Comparison of ENCODE assay signal across 8 mouse cellular contexts in the genomic region with DNA sequence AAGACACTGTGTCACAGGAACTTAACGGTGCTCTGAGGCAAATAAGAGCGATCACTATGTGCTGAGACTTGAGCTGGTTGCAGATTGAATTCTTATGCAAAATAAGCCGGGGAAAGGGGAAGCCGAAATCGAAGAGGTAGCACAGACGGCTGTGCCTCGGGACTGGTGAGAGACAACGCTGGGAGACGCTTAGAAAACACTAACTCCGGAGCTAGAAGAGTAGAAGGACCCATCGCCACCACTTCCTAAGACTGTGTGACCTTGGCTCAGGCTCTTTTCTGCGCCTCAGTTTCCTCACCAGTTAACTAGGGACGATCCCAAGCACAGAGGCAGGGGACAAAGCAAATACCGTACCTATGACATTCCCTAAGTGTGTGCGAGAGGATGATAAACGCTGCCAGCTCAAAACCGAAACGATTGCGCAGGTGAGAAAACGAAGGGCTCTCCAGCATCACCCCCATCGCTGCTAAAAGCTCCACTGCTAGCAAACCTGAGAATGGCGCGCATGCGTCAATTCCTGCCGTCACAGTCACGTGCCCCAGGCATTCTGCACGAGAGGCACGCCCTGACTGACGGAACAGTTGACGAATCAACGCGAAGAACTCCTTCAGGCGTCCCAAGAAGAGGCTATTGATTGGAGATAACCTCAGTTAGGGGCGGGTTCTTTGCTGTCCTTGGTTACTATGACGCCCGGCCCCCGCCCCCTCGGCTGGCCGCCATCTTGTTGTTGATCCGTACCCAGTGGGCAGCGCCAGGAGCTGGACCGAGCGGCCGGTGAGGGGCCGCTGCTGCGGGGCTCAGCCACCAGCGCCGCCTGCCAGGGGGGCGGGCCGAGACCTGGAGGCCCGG. TPM values are rescaled to one million over a fixed set of nuclear protein-coding genes. Genes with fewer than 3 reads are reported as not detected.
A peak's percentile ranks its signal among the peaks of the same experiment; 100 is the strongest.
DNase-seq lines count a peak whose midpoint lies in the region; ATAC-seq and TF ChIP-seq lines count a peak whose summit lies in the region.

A gene (plus strand): TSS at position 580 of the 849 bp plus-strand sequence.

- peak; percentile 100 for DNase-seq in ES-E14 (ENCODE audit: low read depth, low spot score)
- DNase-seq in cerebellum, adult 11-12 months: peak; percentile 100
- DNase-seq in heart, postnatal 25 days (ENCODE audit: low spot score): peak; percentile 100
- DNase-seq in layer of hippocampus, adult 18-20 months (ENCODE audit: low spot score in 2 of 2): peak; percentile 100
- DNase-seq in lung, adult 2 months: peak; percentile 100
- DNase-seq in thymus, adult 18-20 months: peak; percentile 99 to 100

- WGBS in forebrain, embryonic 15.5 days: under 1% methylated on average over 51 of the region's 51 CpGs
- WGBS in lung, adult 2 months: under 1% methylated on average over 51 of the region's 51 CpGs

- in situ Hi-C loops in ES-E14 (cut with MboI; ENCODE audit: low sequenced_read_pairs in 2 of 2, unreplicated experiment in 2 of 2): no loop called here

- peak within 1 kb of the TSS; percentile 79 for H3K27ac ChIP-seq in ES-E14 (ENCODE audit: insufficient read depth, low read depth, low read length, poor library complexity, severe bottlenecking)
- peak within 1 kb of the TSS; percentile 93 for H3K27ac ChIP-seq in forebrain, embryonic 15.5 days (replicated peaks)

- H3K4me1 ChIP-seq in ES-E14 (ENCODE audit: control insufficient read depth in 2 of 2, insufficient read depth in 2 of 2, low read length in 2 of 2, poor library complexity in 1 of 2): 0 out of 4 replicates have a peak, but pooled peaks cover 0 to 3% of the 10 kb centered on the region in 2 experiments
- H3K4me1 ChIP-seq in forebrain, embryonic 15.5 days: peaks cover 29% of the 10 kb centered on the region
- H3K4me1 ChIP-seq in lung, adult 2 months (ENCODE audit: control insufficient read depth, insufficient read depth, low read length): peaks cover 12% of the 10 kb centered on the region

- H3K9me3 ChIP-seq in ES-E14 (ENCODE audit: control insufficient read depth, insufficient read depth, low read depth, low read length): no peaks in the 10 kb centered on the region
- no peaks in the 10 kb centered on the region for H3K9me3 ChIP-seq in forebrain, embryonic 15.5 days

- ATAC-seq in forebrain, embryonic 15.5 days (replicated peaks): peak; percentile 100
- peak; percentile 98 for ATAC-seq in neutrophil, adult 5-6 weeks (ENCODE audit: extremely low read depth, insufficient number of reproducible peaks, low FRiP score, poor library complexity, severe bottlenecking)

- no peak for TF ChIP-seq CTCF in lung, adult 2 months (IDR thresholded peaks at IDR 0.05; ENCODE audit: insufficient read depth, low read length)

- peak within 1 kb of the TSS; percentile 63 for H3K4me2 ChIP-seq in forebrain, embryonic 15.5 days (replicated peaks)

- peak within 1 kb of the TSS; percentile 87 to 93 for H3K4me3 ChIP-seq in ES-E14 (ENCODE audit: insufficient read depth in 1 of 2, low read depth in 1 of 2, low read length in 2 of 2, poor library complexity in 1 of 2, severe bottlenecking in 1 of 2)
- peak within 1 kb of the TSS; percentile 66 for H3K4me3 ChIP-seq in forebrain, embryonic 15.5 days
- peak within 1 kb of the TSS; percentile 90 for H3K4me3 ChIP-seq in lung, adult 2 months (replicated peaks; ENCODE audit: extremely low read depth, low read depth, low read length)

- H3K36me3 ChIP-seq in ES-E14 (ENCODE audit: control insufficient read depth, insufficient read depth, low read length, poor library complexity, severe bottlenecking): no peaks in the 10 kb centered on the region
- H3K36me3 ChIP-seq in forebrain, embryonic 15.5 days: no peaks in the 10 kb centered on the region

- H3K27me3 ChIP-seq in forebrain, embryonic 15.5 days: no peaks in the 10 kb centered on the region

- intact Hi-C loops in heart, postnatal 25 days (cut with DNase I): loop anchor here (5.0 kb wide), 1 partner anchor 50 kb away; a partner anchor contains a TSS

- peak; percentile 94; the same call in 1 of the 2 replicates for TF ChIP-seq POLR2A in lung, adult 2 months (IDR thresholded peaks at IDR 0.05; ENCODE audit: borderline replicate concordance, extremely low read depth, low read depth, low read length)

- peak within 1 kb of the TSS; percentile 92 for H3K9ac ChIP-seq in ES-E14 (ENCODE audit: insufficient read depth, low read depth, low read length, poor library complexity, severe bottlenecking)
- peak within 1 kb of the TSS; percentile 93 for H3K9ac ChIP-seq in forebrain, embryonic 15.5 days (replicated peaks)

TF ChIP-seq in ES-E14, 5 proteins besides CTCF, POLR2A, EP300 and RAD21:
- no peak for TF ChIP-seq ZC3H11A (IDR thresholded peaks at IDR 0.05; ENCODE audit: borderline replicate concordance, low read depth, low read length)
- no peak for TF ChIP-seq ZNF384 (IDR thresholded peaks at IDR 0.05; ENCODE audit: low read depth, low read length)
- TF ChIP-seq HCFC1 (IDR thresholded peaks at IDR 0.05; ENCODE audit: borderline replicate concordance, insufficient read depth, low read length): no peak
- no peak for TF ChIP-seq MAFK (IDR thresholded peaks at IDR 0.05; ENCODE audit: insufficient read depth, low read depth, low read length)
- TF ChIP-seq CHD2 (IDR thresholded peaks at IDR 0.05; ENCODE audit: low read depth, low read length): peak; percentile 87

RNA-seq across cellular contexts. Expression of the gene that starts here (rescaled TPM):
- 41.0 and 53.9 TPM in 2 replicates for total RNA-seq in ES-E14 (2012; rRNA removed)
- 101 and 109 TPM in 2 replicates for polyA plus RNA-seq in forebrain, embryonic 15.5 days (2015; fragmentation: Nextera tagmentation; extraction: Ambion mirVana)
- 10 to 100 TPM; 44.8 TPM for total RNA-seq in heart, postnatal 25 days (2021)
- total RNA-seq in layer of hippocampus, adult 18-20 months (2021): 100 to 1,000 TPM; 241 to 243 TPM
- polyA plus RNA-seq in lung, adult 2 months (2012; rRNA removed): 116 and 132 TPM in 2 replicates
- 230 and 268 TPM in 2 replicates for total RNA-seq in neutrophil, adult 5-6 weeks (2017)

Comparison
In these comparisons a context has a peak if more than half of its experiments do, and no peak if none do; other contexts are left out.
1. Peak in every context shown above with its lines: DNase-seq, ATAC-seq, H3K4me3 ChIP-seq and H3K27ac ChIP-seq.